Mouse (Mus musculus) limb, embryonic 14.5 days (tissue): ENCODE data around the gene Csnk1d. TPM values are rescaled to one million over a fixed set of nuclear protein-coding genes. Genes with fewer than 3 reads are reported as not detected.

Source experiments
- ATAC-seq: fragments of 200-750 bp; cut with Nextera tagmentation; 2 replicates; pipeline ENCODE4 v1.8.0; 2017; ENCODE audit warnings: low read depth, moderate number of reproducible peaks, moderate TSS enrichment; ENCODE audit not compliant: low FRiP score
- DNase-seq: peaks from one replicate; pipeline ENCODE4 v3.0.0-alpha.2; 2015; ENCODE audit warnings: low spot score
- H3K27ac ChIP-seq: fragments of 300-500 bp; sonication (generic); replicated peaks from 2 replicates; pipeline ENCODE4 v1.5.1; 2014; ENCODE audit warnings: low read depth, mild to moderate bottlenecking, low read length, moderate library complexity, mixed read lengths
- H3K27me3 ChIP-seq: fragments of 300-500 bp; sonication (generic); 2 replicates; pipeline ENCODE4 v1.6.1; 2014; ENCODE audit warnings: low read length, mixed read lengths; ENCODE audit not compliant: control insufficient read depth, insufficient read depth
- H3K36me3 ChIP-seq: fragments of 300-500 bp; sonication (generic); 2 replicates; pipeline ENCODE4 v1.6.1; 2014; ENCODE audit warnings: mild to moderate bottlenecking, low read length, moderate library complexity, mixed read lengths; ENCODE audit not compliant: control insufficient read depth, insufficient read depth
- H3K4me1 ChIP-seq: fragments of 300-500 bp; sonication (generic); 2 replicates; pipeline ENCODE4 v1.6.1; 2014; ENCODE audit warnings: antibody characterized with exemption, low read length, mixed read lengths; ENCODE audit not compliant: control insufficient read depth, insufficient read depth
- H3K4me2 ChIP-seq: fragments of 300-500 bp; sonication (generic); replicated peaks from 2 replicates; pipeline ENCODE4 v1.6.1; 2014; ENCODE audit warnings: low read depth, mild to moderate bottlenecking, low read length, moderate library complexity; ENCODE audit not compliant: severe bottlenecking
- H3K4me3 ChIP-seq: fragments of 300-500 bp; sonication (generic); replicated peaks from 2 replicates; pipeline ENCODE4 v1.5.1; 2014; ENCODE audit warnings: low read length
- H3K9ac ChIP-seq: fragments of 300-500 bp; sonication (generic); 2 replicates; pipeline ENCODE4 v1.6.1; 2014; ENCODE audit warnings: mild to moderate bottlenecking, low read depth, low read length, moderate library complexity; ENCODE audit not compliant: severe bottlenecking
- H3K9me3 ChIP-seq: fragments of 300-500 bp; sonication (generic); 2 replicates; pipeline ENCODE4 v1.6.1; 2016; ENCODE audit warnings: low read length; ENCODE audit not compliant: control insufficient read depth
- POLR2A ChIP-seq: fragments of 200-500 bp; IDR thresholded peaks from 2 replicates; pipeline ENCODE4 v1.8.0; 2012; ENCODE audit warnings: inconsistent platforms, mild to moderate bottlenecking, moderate library complexity, borderline replicate concordance; ENCODE audit not compliant: insufficient read depth, insufficient read length; ENCODE audit errors: extremely low read depth
- WGBS: fragments of 180-500 bp; shearing (Covaris S2); extraction: QIAGEN DNeasy Blood & Tissue Kit; methylation state at CpG from one replicate; pipeline ENCODE4 v1.1.7; 2014; 5-methylcytosine and 5-hydroxymethylcytosine counted together
- polyA plus RNA-seq, 2 experiments: library from polyadenylated mRNA; depleted of rRNA in 1 of 2; stranded (reverse) in 1 of 2; unstranded in 1 of 2; fragments of >200 nt; fragmentation: Nextera tagmentation in 1 of 2; extraction: Ambion mirVana in 1 of 2; gene quantifications; 2 replicates each; pipeline versions ENCODE4 v1.2.1 to v1.2.3; 2012 to 2014

The Csnk1d gene
- polyA plus RNA-seq, 2 experiments, result 65.8 to 140 TPM

- DNase-seq, result peak; percentile 57
- TF ChIP-seq POLR2A, result no peak; the same call in 1 of the 2 replicates
- no peaks in the 10 kb centered on the region for H3K9me3 ChIP-seq
- H3K4me2 ChIP-seq, result peak overlapping the region; percentile 83
- peak; percentile 39 for ATAC-seq
- peak overlapping the region; percentile 57 for H3K9ac ChIP-seq
- 2% methylated on average over 53 of the region's 75 CpGs for WGBS
- peak overlapping the region; percentile 65 for H3K27ac ChIP-seq
- H3K36me3 ChIP-seq, result peaks cover 5% of the 10 kb centered on the region; the same call in 1 of the 2 replicates
- no peaks in the 10 kb centered on the region for H3K27me3 ChIP-seq
- H3K4me3 ChIP-seq, result peak overlapping the region; percentile 56
- peaks cover 26% of the 10 kb centered on the region for H3K4me1 ChIP-seq
Measured at GRCm38 (mm10) chr11:120948861-120949851, 42.0 kb downstream of the Csnk1d start.

- Histone ChIP-seq H3K9me3 (no peaks in the 10 kb centered on the region), H3K9ac (peak within 1 kb of the TSS; percentile 57), H3K4me1 (peaks cover 26% of the 10 kb centered on the region), H3K4me3 (peak within 1 kb of the TSS; percentile 56), H3K27me3 (no peaks in the 10 kb centered on the region), H3K4me2 (peak within 1 kb of the TSS; percentile 83), H3K36me3 (peaks cover 5% of the 10 kb centered on the region; the same call in 1 of the 2 replicates), H3K27ac (peak within 1 kb of the TSS; percentile 65)
- TF ChIP-seq POLR2A, result no peak
- no peak for ATAC-seq
- 21% methylated on average over 12 of the region's 12 CpGs for WGBS
- no peak for DNase-seq
Measured at GRCm38 (mm10) chr11:120948328-120948727, 42.8 kb downstream of the Csnk1d start, which contains the start of gene Slc16a3. TSS of gene Slc16a3 (plus strand) at chr11:120948480.

- H3K27me3 ChIP-seq, result no peaks in the 10 kb centered on the region
- peaks cover 16% of the 10 kb centered on the region for H3K4me1 ChIP-seq
- TF ChIP-seq POLR2A, result no peak
- H3K4me3 ChIP-seq, result no peak overlapping the region
- H3K36me3 ChIP-seq, result no peaks in the 10 kb centered on the region
- 83% methylated on average over 5 of the region's 5 CpGs for WGBS
- no peak overlapping the region for H3K4me2 ChIP-seq
- no peak overlapping the region for H3K27ac ChIP-seq
- DNase-seq (no peak), ATAC-seq (no peak)
- H3K9ac ChIP-seq, result no peak overlapping the region
- H3K9me3 ChIP-seq, result no peaks in the 10 kb centered on the region
Measured at GRCm38 (mm10) chr11:120945926-120946325, 45.2 kb downstream of the Csnk1d start.

GRCm38 (mm10) chr11:120945266-120945665 lies 45.9 kb downstream of the Csnk1d start:
- Histone ChIP-seq H3K4me1 (peaks cover 12% of the 10 kb centered on the region), H3K9ac (no peak overlapping the region), H3K27ac (no peak overlapping the region), H3K27me3 (no peaks in the 10 kb centered on the region), H3K4me3 (no peak overlapping the region), H3K36me3 (no peaks in the 10 kb centered on the region), H3K4me2 (no peak overlapping the region), H3K9me3 (no peaks in the 10 kb centered on the region)
- no peak for TF ChIP-seq POLR2A
- ATAC-seq (no peak), DNase-seq (no peak)
- 79% methylated on average over 7 of the region's 7 CpGs for WGBS

- Histone ChIP-seq H3K27me3 (no peaks in the 10 kb centered on the region), H3K36me3 (no peaks in the 10 kb centered on the region), H3K4me3 (no peak overlapping the region), H3K9me3 (no peaks in the 10 kb centered on the region), H3K4me2 (no peak overlapping the region), H3K9ac (no peak overlapping the region), H3K4me1 (no peaks in the 10 kb centered on the region), H3K27ac (no peak overlapping the region)
- TF ChIP-seq POLR2A, result no peak
- no peak for ATAC-seq
- WGBS, result 84% methylated on average over 6 of the region's 6 CpGs
- no peak for DNase-seq
Measured at GRCm38 (mm10) chr11:120940959-120941358, 50.2 kb downstream of the Csnk1d start.
